Mouse (Mus musculus) hindlimb bud, embryonic 11.5 days (tissue): ENCODE measurements around the gene Gm49394.

ENCODE experiments used
- DNase-seq: peaks from one replicate; pipeline ENCODE4 v3.0.0-alpha.2; 2012; ENCODE audit warnings: low read depth, low spot score; ENCODE audit errors: extremely low spot score

Gene Gm49394

GRCm38 (mm10) chr7:142669751-142670625, at the start of gene Gm49394:
Gene Gm49394 (minus strand): TSS chr7:142669942.
- DNase-seq: no peak

GRCm38 (mm10) chr7:142714783-142715498, 45.2 kb upstream of the Gm49394 start:
- peak; percentile 57 for DNase-seq

GRCm38 (mm10) chr7:142706873-142707272, 37.1 kb upstream of the Gm49394 start:
- DNase-seq: no peak

GRCm38 (mm10) chr7:142699334-142699860, 29.7 kb upstream of the Gm49394 start:
- no peak for DNase-seq

DNA sequence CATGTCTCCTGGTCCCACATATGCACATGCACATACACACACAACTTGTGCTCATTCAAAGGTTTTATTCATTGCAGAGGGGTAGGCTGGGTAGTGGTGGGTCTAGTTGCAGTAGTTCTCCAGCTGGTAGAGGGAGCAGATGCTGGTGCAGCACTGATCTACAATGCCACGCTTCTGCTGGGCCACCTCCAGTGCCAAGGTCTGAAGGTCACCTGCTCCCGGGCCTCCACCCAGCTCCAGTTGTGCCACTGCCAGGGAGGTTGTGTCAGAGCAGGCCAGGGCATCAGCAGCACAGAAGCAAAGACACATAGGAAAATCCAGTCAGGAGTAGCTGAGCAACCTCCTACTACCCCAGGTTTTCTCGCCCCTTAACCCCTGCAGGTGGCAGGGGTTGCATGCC, 8.9 kb upstream of the Gm49394 start:
- DNase-seq: no peak

GRCm38 (mm10) chr7:142675644-142676043, 5.9 kb upstream of the Gm49394 start:
- DNase-seq: no peak

DNA sequence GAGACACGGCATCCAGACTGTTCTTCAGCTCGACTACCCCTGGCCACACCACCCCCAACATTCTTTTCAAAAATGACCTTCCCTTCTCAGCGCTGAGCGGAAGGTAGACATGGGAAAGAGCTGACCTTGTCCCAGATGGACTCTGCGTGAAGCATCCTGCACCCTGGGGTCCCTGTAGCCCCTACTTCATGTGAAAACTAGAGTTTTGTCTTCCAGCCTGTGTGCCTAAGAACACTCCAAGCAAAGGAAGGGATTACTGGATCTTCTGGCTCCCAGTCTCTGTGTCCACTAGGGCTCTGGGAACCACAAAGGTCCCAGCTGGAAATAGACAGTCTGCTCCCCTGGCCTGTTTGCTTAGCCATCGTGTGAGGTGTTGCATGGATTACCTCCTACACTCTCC, 5.4 kb upstream of the Gm49394 start:
- no peak for DNase-seq

- no peak for DNase-seq
Measured at GRCm38 (mm10) chr7:142672120-142672519, 2.4 kb upstream of the Gm49394 start.

GRCm38 (mm10) chr7:142671067-142671466, 1.3 kb upstream of the Gm49394 start:
- no peak for DNase-seq

- DNase-seq: no peak
Measured at GRCm38 (mm10) chr7:142668328-142668727, 1.4 kb downstream of the Gm49394 start.

DNA sequence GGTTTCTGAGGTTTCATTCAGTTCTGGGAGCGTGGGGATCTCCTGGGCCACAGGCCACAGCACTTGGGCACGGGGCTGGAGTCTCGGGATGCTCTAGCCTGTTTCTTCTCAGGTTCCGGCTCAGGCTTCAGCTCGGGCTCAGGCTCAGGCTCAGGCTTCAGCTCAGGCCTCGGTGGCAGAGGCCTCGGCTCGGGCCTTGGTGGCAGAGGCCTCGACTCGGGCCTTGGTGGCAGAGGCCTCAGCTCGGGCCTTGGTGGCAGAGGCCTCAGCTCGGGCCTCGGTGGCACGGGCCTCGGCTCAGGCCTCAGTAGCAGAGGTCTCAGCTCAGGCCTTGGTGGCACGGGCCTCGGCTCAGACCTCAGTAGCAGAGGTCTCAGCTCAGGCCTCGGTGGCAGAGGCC, 2.2 kb downstream of the Gm49394 start:
- DNase-seq: no peak

DNA sequence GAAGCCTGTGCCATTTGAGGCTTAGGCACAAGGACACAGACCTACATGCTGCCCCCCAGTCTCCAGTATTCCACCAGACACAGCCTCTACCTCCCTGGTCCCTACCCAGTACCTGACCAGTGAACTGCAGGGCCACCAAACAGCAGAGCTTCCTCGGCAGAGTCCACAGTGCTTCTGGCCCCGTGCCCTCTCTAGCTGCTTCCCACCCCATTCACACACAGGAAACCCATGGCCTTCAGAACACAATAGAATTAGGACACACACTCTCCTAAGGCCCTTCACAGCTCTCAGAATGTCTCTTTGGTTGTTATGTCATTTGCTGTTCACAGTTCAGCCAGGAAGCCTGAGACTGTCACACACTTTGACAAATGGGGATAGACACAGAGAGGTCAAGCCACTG, 3.1 kb downstream of the Gm49394 start, which contains the start of gene Igf2:
TSS of gene Igf2 (minus strand) at position 158 of the 400 bp plus-strand sequence.
- no peak for DNase-seq

- DNase-seq: no peak
Measured at GRCm38 (mm10) chr7:142666109-142666508, 3.6 kb downstream of the Gm49394 start.

DNA sequence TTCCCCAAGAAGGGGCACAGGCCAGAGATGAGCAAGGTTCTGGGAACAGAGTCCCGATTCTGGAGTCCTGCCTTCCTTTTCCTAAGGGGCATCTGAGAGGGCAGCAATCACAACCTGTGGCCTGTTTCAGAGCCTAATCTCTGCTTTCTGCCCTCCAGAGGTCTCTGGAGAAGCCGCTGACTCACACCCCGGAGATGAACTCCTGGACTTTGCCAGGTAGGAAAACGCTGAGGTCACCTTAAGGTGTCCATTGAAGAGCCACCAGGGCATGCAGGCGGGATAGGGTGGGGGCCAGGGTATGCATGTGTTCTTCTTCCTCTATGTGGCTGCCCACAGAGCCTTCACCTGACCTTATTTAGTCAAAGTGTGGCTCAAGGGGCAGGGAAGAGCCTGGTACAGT, 4.4 kb downstream of the Gm49394 start:
- DNase-seq: no peak

- DNase-seq: no peak
Measured at GRCm38 (mm10) chr7:142664465-142665029, 5.2 kb downstream of the Gm49394 start.

DNA sequence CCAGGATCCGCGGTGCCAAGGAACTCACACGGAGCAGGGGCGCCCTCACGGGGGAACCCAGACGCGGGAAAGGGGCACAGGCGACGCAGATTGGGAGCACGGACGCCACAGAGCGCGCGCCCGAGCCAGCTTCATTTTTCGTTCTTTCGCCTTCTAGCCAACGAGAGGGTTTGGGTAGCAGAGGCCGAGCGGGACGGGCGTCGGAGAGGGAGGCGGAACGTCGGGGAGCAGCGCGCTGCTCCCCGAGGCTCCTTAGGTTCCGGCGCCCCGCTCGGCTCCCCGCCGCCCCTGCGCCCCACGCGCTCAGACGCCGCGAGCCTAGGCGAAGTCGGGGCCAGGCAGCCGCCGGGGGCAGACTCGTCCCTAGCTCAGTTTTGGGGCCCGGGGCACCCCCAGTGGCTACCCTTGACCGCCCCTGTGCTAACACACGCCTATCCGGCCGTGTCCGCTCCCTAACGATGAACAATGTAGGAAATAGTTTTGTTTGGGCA, 5.8 kb downstream of the Gm49394 start:
- DNase-seq: no peak

DNA sequence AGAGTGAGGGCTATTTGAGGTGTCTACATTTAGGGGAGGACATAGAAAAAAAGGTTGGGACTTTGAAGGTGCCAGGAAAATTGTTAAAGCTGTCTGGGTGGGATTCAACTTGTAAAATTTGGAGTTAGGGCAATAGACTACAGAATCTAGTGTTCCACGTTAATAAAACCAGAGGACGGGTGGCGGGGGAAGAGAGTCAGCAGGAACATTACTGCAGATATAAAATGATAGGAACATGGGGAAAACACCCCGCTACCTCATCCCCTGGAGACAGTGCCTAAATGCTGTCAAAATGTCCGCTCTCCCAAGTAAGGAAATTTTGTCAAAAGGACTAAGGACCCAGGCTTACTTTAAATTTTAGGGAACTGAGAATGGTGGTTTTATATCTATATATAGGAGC, 6.6 kb downstream of the Gm49394 start:
- no peak for DNase-seq

- no peak for DNase-seq
Measured at GRCm38 (mm10) chr7:142661811-142662210, 7.9 kb downstream of the Gm49394 start.

DNA sequence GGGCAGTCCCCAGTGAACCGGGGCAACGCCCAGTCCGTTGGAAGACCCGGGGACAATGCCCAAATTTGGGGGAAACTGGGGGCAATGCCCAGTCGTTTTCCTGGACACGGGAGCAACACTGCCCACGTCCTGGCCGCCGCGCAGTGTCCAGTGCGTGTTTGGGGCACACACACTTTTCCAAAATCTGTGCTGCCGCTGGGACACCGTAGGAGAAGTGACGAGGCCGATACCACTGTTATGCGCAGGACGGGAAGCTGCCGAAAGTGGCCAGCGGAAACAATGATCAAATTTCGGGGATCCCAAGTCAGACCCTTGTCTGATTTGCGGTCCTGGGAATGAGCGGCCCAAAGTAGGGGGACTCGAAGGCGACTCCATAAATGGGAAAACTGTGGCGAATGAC, 8.7 kb downstream of the Gm49394 start:
- no peak for DNase-seq

DNA sequence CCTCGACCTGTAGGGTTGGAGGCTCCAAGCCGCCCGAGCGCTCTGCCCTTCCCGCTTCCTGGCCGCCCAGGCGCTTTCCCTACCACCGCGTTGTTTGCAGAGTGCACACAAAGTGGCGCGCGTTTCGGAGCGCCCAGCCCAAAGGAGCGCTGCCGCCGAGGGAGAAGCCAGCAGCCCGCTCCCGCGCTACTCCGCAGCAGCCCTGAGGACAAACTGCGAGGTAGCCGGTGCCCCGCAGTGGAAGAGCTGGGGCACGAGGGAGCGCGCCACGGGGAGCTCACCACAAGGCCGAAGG, 9.1 kb downstream of the Gm49394 start:
- no peak for DNase-seq

GRCm38 (mm10) chr7:142659767-142660650, 9.7 kb downstream of the Gm49394 start:
- DNase-seq: no peak
